Mouse (Mus musculus) CH12.LX (cell line): ENCODE measurements around the gene Fam219a. TPM values are rescaled to one million over a fixed set of nuclear protein-coding genes. Genes with fewer than 3 reads are reported as not detected.

ENCODE experiments used
- DNase-seq: peaks from one replicate; pipeline ENCODE4 v3.0.0-alpha.2; 2013; ENCODE audit errors: extremely low read depth
- H3K27ac ChIP-seq: 2 replicates; pipeline ENCODE4 v1.5.1; 2012; ENCODE audit warnings: low read depth, mild to moderate bottlenecking, control low read depth, moderate library complexity; ENCODE audit not compliant: insufficient read depth
- H3K27me3 ChIP-seq: replicated peaks from 2 replicates; pipeline ENCODE3; 2012; ENCODE audit warnings: inconsistent platforms
- H3K36me3 ChIP-seq, 2 experiments: replicated peaks in 1 of 2; 2 replicates each; pipeline versions ENCODE3 to v1.6.1; 2012; ENCODE audit warnings: inconsistent platforms in 1 of 2, low read length in 1 of 2, mild to moderate bottlenecking in 1 of 2, mixed read lengths in 1 of 2, moderate library complexity in 1 of 2; ENCODE audit not compliant: control insufficient read depth in 1 of 2, insufficient read depth in 1 of 2
- H3K4me1 ChIP-seq, 2 experiments: 2 replicates each; pipeline ENCODE4 v1.6.1; 2012; ENCODE audit warnings: inconsistent platforms in 1 of 2, moderate library complexity in 1 of 2; ENCODE audit not compliant: insufficient read depth in 2 of 2, control insufficient read depth in 1 of 2
- H3K4me2 ChIP-seq: 2 replicates; pipeline ENCODE4 v1.6.1; 2012; ENCODE audit warnings: low read depth, mild to moderate bottlenecking, control low read depth; ENCODE audit not compliant: poor library complexity, insufficient read depth, severe bottlenecking
- H3K4me3 ChIP-seq, 3 experiments: fragments of 150-350 bp in 1 of 3; sonication (generic) in 1 of 3; replicated peaks in 1 of 3; 2 replicates each; pipeline versions ENCODE3 to v1.5.1; 2011 to 2012; ENCODE audit warnings: low read depth in 2 of 3, low read length in 2 of 3, mild to moderate bottlenecking in 2 of 3, moderate library complexity in 2 of 3, control low read depth in 1 of 3, improper control_type of control experiment in 1 of 3, inconsistent platforms in 1 of 3, mixed read lengths in 1 of 3; ENCODE audit not compliant: poor library complexity in 1 of 3
- H3K79me2 ChIP-seq: replicated peaks from 2 replicates; pipeline ENCODE4 v1.6.1; 2012; ENCODE audit warnings: mild to moderate bottlenecking, moderate library complexity; ENCODE audit not compliant: control insufficient read depth, poor library complexity, insufficient read depth, severe bottlenecking; ENCODE audit errors: extremely low read depth
- H3K9ac ChIP-seq: 2 replicates; pipeline ENCODE4 v1.6.1; 2012; ENCODE audit warnings: low read depth, mild to moderate bottlenecking, control low read depth, moderate library complexity; ENCODE audit not compliant: insufficient read depth
- H3K9me3 ChIP-seq: replicated peaks from 2 replicates; pipeline ENCODE3; 2012; ENCODE audit warnings: low read length, inconsistent platforms, mixed read lengths
- BHLHE40 ChIP-seq: IDR thresholded peaks from 2 replicates; pipeline ENCODE4 v1.6.1; 2011; ENCODE audit warnings: mild to moderate bottlenecking, low read depth, low read length, improper control_type of control experiment
- CHD2 ChIP-seq: IDR thresholded peaks from 2 replicates; pipeline ENCODE4 v1.6.1; 2011; ENCODE audit warnings: low read length, improper control_type of control experiment
- CTCF ChIP-seq, 2 experiments: IDR thresholded peaks in 1 of 2; conservative IDR thresholded peaks in 1 of 2; 2 replicates each; pipeline ENCODE4 v1.5.1; 2011 to 2012; ENCODE audit warnings: low read depth in 2 of 2, low read length in 2 of 2, improper control_type of control experiment in 1 of 2, inconsistent platforms in 1 of 2, mild to moderate bottlenecking in 1 of 2, moderate library complexity in 1 of 2
- ELF1 ChIP-seq: IDR thresholded peaks from 2 replicates; pipeline ENCODE4 v1.6.1; 2014; ENCODE audit warnings: low read depth, mild to moderate bottlenecking, inconsistent platforms, low read length, improper control_type of control experiment
- IRF4 ChIP-seq: IDR thresholded peaks from 2 replicates; pipeline ENCODE4 v1.6.1; 2014; ENCODE audit warnings: low read depth, mild to moderate bottlenecking, inconsistent platforms, low read length, improper control_type of control experiment
- JUN ChIP-seq: IDR thresholded peaks from 2 replicates; pipeline ENCODE4 v1.6.1; 2011; ENCODE audit warnings: low read depth, mild to moderate bottlenecking, low read length, improper control_type of control experiment, moderate library complexity; ENCODE audit not compliant: insufficient read depth
- JUND ChIP-seq: conservative IDR thresholded peaks from 2 replicates; pipeline ENCODE4 v1.6.1; 2011; ENCODE audit warnings: low read depth, low read length, improper control_type of control experiment
- MAX ChIP-seq: IDR thresholded peaks from 2 replicates; pipeline ENCODE4 v1.6.1; 2011; ENCODE audit warnings: low read length, improper control_type of control experiment
- NELFE ChIP-seq: IDR thresholded peaks from 2 replicates; pipeline ENCODE4 v1.6.1; 2011; ENCODE audit warnings: low read depth, low read length, improper control_type of control experiment
- PAX5 ChIP-seq: IDR thresholded peaks from 2 replicates; pipeline ENCODE4 v1.6.1; 2012; ENCODE audit warnings: low read length, inconsistent platforms, mixed read lengths
- RCOR1 ChIP-seq: conservative IDR thresholded peaks from 2 replicates; pipeline ENCODE4 v1.6.1; 2012; ENCODE audit warnings: low read depth, mild to moderate bottlenecking, inconsistent platforms, low read length, improper control_type of control experiment
- SMC3 ChIP-seq: IDR thresholded peaks from 2 replicates; pipeline ENCODE4 v1.6.1; 2011; ENCODE audit warnings: low read depth, low read length, improper control_type of control experiment
- UBTF ChIP-seq: IDR thresholded peaks from 2 replicates; pipeline ENCODE4 v1.6.1; 2012; ENCODE audit warnings: low read depth, mild to moderate bottlenecking, inconsistent platforms, low read length, improper control_type of control experiment, moderate library complexity
- dilution Hi-C: fragments of 300-500 bp; cut with MboI; formaldehyde crosslinking; loops from 2 replicates; pipeline ENCODE4 v1.14.3; 2020; ENCODE audit warnings: low sequenced_read_pairs; ENCODE audit not compliant: extremely low pct_unique_long_range_greater_than_20kb, extremely low pct_ligation_motif_present
- in situ Hi-C: fragments of 300-500 bp; cut with MboI; formaldehyde crosslinking; loops from 3 replicates; pipeline ENCODE4 v1.14.3; 2019; ENCODE audit warnings: low sequenced_read_pairs, low pct_ligation_motif_present, low pct_unique_long_range_greater_than_20kb, mixed read lengths
- polyA plus RNA-seq: library from polyadenylated mRNA; unstranded; fragments of >175 nt; gene quantifications from 2 replicates; pipeline ENCODE4 v1.2.1, GENCODE M21; 2012; ENCODE audit warnings: low read depth; ENCODE audit not compliant: insufficient read length
- total RNA-seq, 2 experiments: library from RNA; depleted of rRNA; stranded (reverse); fragments of 300-350 nt in 1 of 2; fragments of >200 nt in 1 of 2; gene quantifications; 2 replicates each; pipeline ENCODE4 v1.2.3; 2012 to 2014

Fam219a gene
- total and polyA plus RNA-seq, 3 experiments = 0.20 to 1.5 (median 1.2) TPM

DNA sequence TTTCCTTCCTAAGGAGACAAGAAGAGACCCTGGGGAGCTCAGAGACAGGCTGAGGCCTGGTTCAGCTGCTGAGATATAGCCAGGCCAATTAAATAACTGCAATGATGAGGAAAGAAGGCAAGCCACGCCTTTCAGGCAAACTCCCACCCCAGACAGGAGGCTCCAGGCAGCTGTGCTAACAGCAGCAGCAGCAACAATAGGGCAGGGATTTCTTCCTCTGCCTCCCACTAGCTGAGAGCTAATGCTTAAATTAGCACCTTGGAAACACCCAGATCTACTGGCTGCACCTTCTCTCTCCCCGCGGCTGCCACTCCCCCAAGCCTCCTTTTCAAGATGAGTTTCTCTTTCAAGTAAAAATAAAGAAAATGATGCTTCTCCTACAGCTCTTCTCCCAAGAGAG, 3.2 kb downstream of the Fam219a start:
- Histone ChIP-seq H3K9ac (no peak overlapping the region), H3K27ac (no peak overlapping the region), H3K4me1 (peaks cover 22 to 38% of the 10 kb centered on the region in 2 experiments), H3K9me3 (no peaks in the 10 kb centered on the region), H3K4me3 (no peak overlapping the region), H3K36me3 (no peaks in the 10 kb centered on the region), H3K4me2 (no peak overlapping the region), H3K27me3 (peaks cover 31% of the 10 kb centered on the region), H3K79me2 (no peaks in the 10 kb centered on the region)
- DNase-seq = peak; percentile 5
- TF ChIP-seq JUN (no peak), SMC3 (no peak), CHD2 (no peak), CTCF (conservative IDR thresholded peaks at IDR 0.05 in 1 of 2, IDR thresholded peaks at IDR 0.05 in 1 of 2; ENCODE audit: low read depth in 2 of 2, low read length in 2 of 2) (no peak), NELFE (no peak), IRF4 (no peak), PAX5 (no peak)
- in situ Hi-C loops = no loop called here
- dilution Hi-C loops = no loop called here

- Histone ChIP-seq H3K36me3 (no peaks in the 10 kb centered on the region), H3K27me3 (peaks cover 11% of the 10 kb centered on the region), H3K9ac (no peak overlapping the region), H3K4me3 (no peak overlapping the region), H3K9me3 (no peaks in the 10 kb centered on the region), H3K27ac (no peak overlapping the region), H3K79me2 (no peaks in the 10 kb centered on the region), H3K4me1 (peaks cover 20 to 28% of the 10 kb centered on the region in 2 experiments), H3K4me2 (no peak overlapping the region)
- dilution Hi-C loops = no loop called here
- peak; percentile 10 for DNase-seq
- in situ Hi-C loops = no loop called here
- peak; percentile 56; the same call in 1 of the 2 replicates for TF ChIP-seq IRF4
- no peak for TF ChIP-seq UBTF
- no peak for TF ChIP-seq RCOR1
- TF ChIP-seq BHLHE40 = peak; percentile 60
- TF ChIP-seq JUND = no peak
- no peak for TF ChIP-seq MAX
Observed at GRCm38 (mm10) chr4:41563297-41563696, 6.0 kb downstream of the Fam219a start.

DNA sequence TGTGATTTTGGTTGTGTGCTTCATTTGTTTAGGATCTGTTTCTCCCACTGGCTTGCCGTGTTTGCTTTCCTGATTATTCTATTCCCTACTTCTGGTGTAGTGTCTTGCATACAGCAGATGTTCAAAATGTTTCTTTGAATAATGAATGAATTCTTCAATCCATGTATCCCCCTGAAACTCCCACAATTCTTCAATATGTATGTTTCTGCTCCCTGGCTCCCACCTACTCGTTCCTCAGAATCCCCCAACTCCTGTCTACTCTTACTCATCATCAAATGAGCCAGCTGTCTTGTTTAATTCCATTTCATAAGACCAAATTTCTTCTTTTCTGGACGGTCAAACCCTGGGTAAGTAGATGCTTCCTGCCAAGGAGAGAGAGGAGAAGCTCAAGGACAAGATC, 12.2 kb downstream of the Fam219a start:
- Histone ChIP-seq H3K4me1 (peaks cover 0 to 8% of the 10 kb centered on the region in 2 experiments; a peak in 2 of 4 replicates), H3K36me3 (no peaks in the 10 kb centered on the region), H3K4me2 (no peak overlapping the region), H3K27ac (no peak overlapping the region)
- dilution Hi-C loops = no loop called here
- TF ChIP-seq ELF1 (no peak), SMC3 (no peak)
- TF ChIP-seq, all 38 proteins: peak for 0
- H3K27me3 ChIP-seq = no peaks in the 10 kb centered on the region
- DNase-seq = no peak
- no peaks in the 10 kb centered on the region for H3K9me3 ChIP-seq
- H3K4me3 ChIP-seq = no peak overlapping the region
- H3K79me2 ChIP-seq = no peaks in the 10 kb centered on the region
- in situ Hi-C loops = no loop called here
- H3K9ac ChIP-seq = no peak overlapping the region
